Mouse (Mus musculus) thymus, adult 2 months (tissue): ENCODE data around the gene Hmbs. TPM values are rescaled to one million over a fixed set of nuclear protein-coding genes. Genes with fewer than 3 reads are reported as not detected.

ENCODE experiments used
- DNase-seq: peaks from one replicate; pipeline ENCODE4 v3.0.0; 2021
- H3K27ac ChIP-seq: fragments of 200-500 bp; 2 replicates; pipeline ENCODE4 v1.5.1; 2012; ENCODE audit warnings: low read length, control low read depth; ENCODE audit not compliant: control insufficient read depth, insufficient read depth
- H3K27me3 ChIP-seq: fragments of 200-500 bp; 2 replicates; pipeline ENCODE4 v1.6.1; 2012; ENCODE audit warnings: mild to moderate bottlenecking, low read length, moderate library complexity, mixed read lengths; ENCODE audit not compliant: control insufficient read depth, insufficient read depth
- H3K36me3 ChIP-seq: fragments of 200-500 bp; 2 replicates; pipeline ENCODE4 v1.6.1; 2012; ENCODE audit warnings: mild to moderate bottlenecking, low read length, moderate library complexity; ENCODE audit not compliant: control insufficient read depth, insufficient read depth
- H3K4me1 ChIP-seq: fragments of 200-500 bp; replicated peaks from 2 replicates; pipeline ENCODE4 v1.6.1; 2012; ENCODE audit warnings: low read length; ENCODE audit not compliant: control insufficient read depth, insufficient read depth
- H3K4me3 ChIP-seq: fragments of 200-500 bp; 2 replicates; pipeline ENCODE4 v1.5.1; 2012; ENCODE audit warnings: mild to moderate bottlenecking, low read length, control low read depth, moderate library complexity; ENCODE audit not compliant: control insufficient read depth, insufficient read depth
- CTCF ChIP-seq: fragments of 200-500 bp; IDR thresholded peaks from 2 replicates; pipeline ENCODE4 v1.5.1; 2012; ENCODE audit warnings: mild to moderate bottlenecking, control low read depth, low read length, moderate library complexity, borderline replicate concordance; ENCODE audit not compliant: control insufficient read depth, poor library complexity, insufficient read depth; ENCODE audit errors: extremely low read depth
- POLR2A ChIP-seq: fragments of 200-500 bp; IDR thresholded peaks from 2 replicates; pipeline ENCODE4 v1.6.1; 2012; ENCODE audit warnings: mild to moderate bottlenecking, low read length, control low read depth, moderate library complexity; ENCODE audit not compliant: control insufficient read depth, poor library complexity, insufficient read depth; ENCODE audit errors: extremely low read depth
- WGBS: fragments of 180-500 bp; shearing (Covaris S2); methylation state at CpG from one replicate; pipeline ENCODE4 v1.1.7; 2018; 5-methylcytosine and 5-hydroxymethylcytosine counted together
- polyA plus RNA-seq: library from polyadenylated mRNA; depleted of rRNA; stranded (reverse); fragments of >200 nt; gene quantifications from 2 replicates; pipeline ENCODE4 v1.2.3, GENCODE M21; 2012

Hmbs gene
- polyA plus RNA-seq, 1 experiment = 42.2 TPM

DNA sequence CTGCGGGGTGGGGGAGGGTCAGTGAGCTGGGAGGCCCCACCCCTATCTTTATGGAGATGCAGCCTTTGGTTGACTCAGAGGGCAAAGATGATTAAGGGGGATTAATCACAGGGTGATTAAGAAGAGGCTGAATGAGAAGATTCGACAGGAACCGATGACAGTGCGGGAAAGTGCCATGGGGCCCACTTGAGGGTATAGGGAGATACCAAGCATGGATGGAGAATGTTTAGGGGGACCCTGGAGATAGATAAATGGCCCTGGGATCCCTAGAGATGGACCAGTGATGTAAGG, 29.8 kb downstream of the Hmbs start:
- TF ChIP-seq CTCF (no peak), POLR2A (no peak)
- peaks cover 17% of the 10 kb centered on the region for H3K4me1 ChIP-seq
- H3K36me3 ChIP-seq = peaks cover 48% of the 10 kb centered on the region
- H3K27me3 ChIP-seq = no peaks in the 10 kb centered on the region
- no peak for DNase-seq
- H3K4me3 ChIP-seq = no peak overlapping the region
- H3K27ac ChIP-seq = no peak overlapping the region
- 93% methylated on average over 4 of the region's 4 CpGs for WGBS

DNA sequence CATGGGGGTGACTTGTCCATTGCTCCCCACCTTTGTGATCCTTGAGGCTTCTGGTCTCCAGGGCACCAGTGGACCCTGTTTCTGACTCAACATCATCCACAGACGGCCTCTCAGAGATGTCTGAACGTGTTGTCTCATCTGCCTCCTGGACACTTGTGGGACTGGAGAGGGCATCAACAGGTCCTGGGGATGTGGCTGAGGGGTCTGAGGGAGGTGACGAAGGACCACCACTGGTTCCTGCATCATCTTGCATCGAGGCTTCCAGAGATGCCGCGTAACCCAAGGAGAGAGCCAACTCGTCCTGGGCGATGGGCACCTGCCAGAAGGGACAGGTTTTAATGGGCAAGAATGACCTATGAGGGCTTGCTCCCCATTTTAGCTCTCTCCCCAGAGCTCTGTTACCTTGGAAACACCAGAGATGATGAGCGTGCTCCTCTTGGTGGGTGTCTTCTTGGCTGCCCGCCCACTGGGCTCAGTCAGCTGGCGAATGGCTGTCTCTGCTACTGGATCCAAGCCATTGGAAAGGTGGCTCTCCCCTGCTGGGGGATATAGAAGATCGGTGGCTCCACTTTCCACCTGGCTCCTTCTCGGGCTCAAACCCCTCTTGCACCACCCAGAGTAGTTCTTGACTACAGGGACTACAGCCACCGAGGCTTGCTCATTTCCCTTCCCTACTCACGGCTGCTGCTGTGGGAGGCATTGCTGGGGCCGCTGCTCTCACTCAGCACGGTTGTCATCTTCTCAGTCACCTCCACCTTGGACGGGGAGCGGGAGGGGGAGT, 30.4 kb downstream of the Hmbs start:
- no peak for DNase-seq
- no peak for TF ChIP-seq CTCF
- no peak for TF ChIP-seq POLR2A
- Histone ChIP-seq H3K4me1 (peaks cover 12% of the 10 kb centered on the region), H3K36me3 (peaks cover 48% of the 10 kb centered on the region), H3K27me3 (no peaks in the 10 kb centered on the region), H3K4me3 (no peak overlapping the region), H3K27ac (no peak overlapping the region)
- WGBS = 95% methylated on average over 19 of the region's 19 CpGs

DNA sequence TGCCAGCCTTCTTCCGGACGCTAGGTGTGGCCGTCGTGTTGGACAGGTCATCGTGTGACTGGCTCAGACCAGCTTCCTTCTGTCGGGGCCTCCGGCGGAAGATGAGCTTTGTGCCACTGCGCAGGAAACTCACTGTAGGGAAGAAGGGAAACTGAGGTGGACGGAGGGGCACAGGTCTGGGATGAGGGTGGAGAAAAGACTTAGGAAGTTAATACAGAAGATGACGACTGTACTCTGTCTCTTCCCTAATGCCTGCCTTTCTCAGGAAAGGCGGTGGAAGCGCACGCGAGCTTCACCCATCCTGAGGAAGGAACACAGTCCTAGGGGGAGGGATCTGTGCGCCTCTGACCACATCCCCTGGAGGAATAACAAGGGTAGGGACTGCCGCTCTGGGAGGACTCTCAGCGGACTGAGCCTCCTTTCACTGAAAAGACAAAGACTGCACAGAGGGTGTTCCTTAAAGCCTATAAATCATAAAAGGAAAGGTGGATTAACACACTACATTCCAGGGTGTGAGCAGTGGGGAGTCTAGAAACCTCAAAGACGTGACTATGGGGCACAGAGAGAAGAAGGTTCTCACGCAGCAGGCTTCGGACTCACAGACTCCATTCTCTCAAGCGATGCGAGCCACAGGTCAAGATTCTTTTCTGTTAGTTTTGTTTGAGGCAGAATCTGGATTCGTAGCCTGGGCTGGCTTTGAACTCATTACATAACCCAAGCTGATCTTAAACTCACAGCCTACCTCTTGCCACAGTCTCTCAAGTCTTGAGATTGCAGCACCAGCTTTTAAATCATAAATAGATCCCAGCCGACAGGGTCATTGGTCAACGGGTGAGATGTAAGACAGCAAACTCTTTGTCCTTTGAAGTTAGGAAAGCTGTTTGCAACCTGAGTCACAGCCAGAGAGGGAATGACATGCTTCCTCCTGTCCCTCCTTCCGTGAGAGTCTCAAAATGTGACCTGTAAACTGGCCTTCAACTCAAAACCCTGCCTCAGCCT, 32.6 kb downstream of the Hmbs start:
- no peaks in the 10 kb centered on the region for H3K27me3 ChIP-seq
- H3K4me1 ChIP-seq = peaks cover 12% of the 10 kb centered on the region
- 88% methylated on average over 27 of the region's 27 CpGs for WGBS
- H3K4me3 ChIP-seq = no peak overlapping the region
- H3K36me3 ChIP-seq = peaks cover 48% of the 10 kb centered on the region
- TF ChIP-seq CTCF (no peak), POLR2A (no peak)
- H3K27ac ChIP-seq = no peak overlapping the region
- no peak for DNase-seq

DNA sequence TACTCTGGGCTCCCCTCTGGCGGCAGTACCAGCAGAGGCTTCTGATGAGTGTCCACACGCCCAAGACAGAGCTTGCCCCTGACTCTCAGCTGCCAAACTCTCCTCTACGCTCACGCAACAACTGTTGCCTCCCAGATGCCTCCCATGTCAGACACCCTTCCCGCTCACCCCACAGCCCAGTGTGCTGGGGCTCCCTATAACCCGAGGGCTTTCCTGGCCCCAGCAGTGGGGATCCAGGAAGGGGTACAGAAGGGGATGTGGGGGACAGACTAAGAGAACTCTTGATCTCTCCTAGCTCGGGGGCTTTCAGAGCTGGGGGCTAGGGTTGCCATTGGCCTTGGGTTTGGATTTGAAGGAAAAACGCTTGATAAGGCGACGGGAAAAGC, 33.3 kb downstream of the Hmbs start:
- Histone ChIP-seq H3K27ac (no peak overlapping the region), H3K36me3 (peaks cover 42% of the 10 kb centered on the region), H3K27me3 (no peaks in the 10 kb centered on the region), H3K4me1 (peaks cover 15% of the 10 kb centered on the region), H3K4me3 (no peak overlapping the region)
- no peak for DNase-seq
- TF ChIP-seq POLR2A = no peak
- no peak for TF ChIP-seq CTCF
- 92% methylated on average over 10 of the region's 10 CpGs for WGBS

DNA sequence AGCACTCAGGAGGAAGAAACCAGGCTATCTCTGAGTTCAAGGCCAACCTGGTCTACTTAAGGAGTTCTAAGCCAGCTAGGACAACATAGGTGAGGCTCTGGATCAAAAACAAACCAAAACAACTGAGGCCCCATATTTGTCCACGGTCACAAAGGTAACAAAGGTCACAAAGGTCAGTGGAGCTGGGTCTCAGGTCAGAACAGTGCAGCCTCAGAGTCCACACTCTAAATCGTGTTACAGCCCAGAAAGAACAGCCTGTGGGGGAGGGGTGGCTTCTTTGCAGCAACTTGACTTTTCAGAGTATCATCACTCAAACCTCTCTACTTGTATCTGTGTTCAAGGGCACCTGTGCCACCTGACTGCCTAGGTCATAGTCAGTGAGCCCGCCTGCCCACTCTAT, 34.3 kb downstream of the Hmbs start:
- no peak for DNase-seq
- Histone ChIP-seq H3K4me3 (no peak overlapping the region), H3K27me3 (no peaks in the 10 kb centered on the region), H3K36me3 (peaks cover 32% of the 10 kb centered on the region), H3K27ac (no peak overlapping the region), H3K4me1 (peaks cover 15% of the 10 kb centered on the region)
- TF ChIP-seq CTCF (no peak), POLR2A (no peak)
- WGBS = 93% methylated on average over 3 of the region's 3 CpGs

DNA sequence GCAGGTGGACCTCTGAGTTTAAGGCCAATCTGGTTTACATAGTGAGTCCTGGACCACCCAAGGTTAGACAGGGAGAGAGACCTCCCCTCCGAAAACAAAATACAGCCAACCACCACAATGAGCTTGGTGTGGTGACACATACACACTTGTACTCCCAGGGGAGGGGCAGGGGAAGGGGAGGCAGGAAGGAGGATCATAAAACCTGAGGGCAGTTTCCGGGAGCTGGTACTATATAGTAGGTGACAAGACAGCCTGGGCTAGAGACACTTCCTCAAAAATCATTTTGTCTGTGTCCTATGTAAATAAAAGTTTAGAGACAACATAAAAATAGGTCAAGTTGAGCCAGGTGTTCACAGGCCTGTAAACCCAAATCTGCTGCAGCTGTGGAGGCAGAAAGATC, 36.8 kb downstream of the Hmbs start:
- H3K36me3 ChIP-seq = peaks cover 13% of the 10 kb centered on the region
- no peak overlapping the region for H3K4me3 ChIP-seq
- WGBS = 76% methylated on average over 2 of the region's 2 CpGs
- peak; percentile 41 for DNase-seq
- peaks cover 17% of the 10 kb centered on the region for H3K4me1 ChIP-seq
- H3K27ac ChIP-seq = peak overlapping the region; percentile 93
- no peak for TF ChIP-seq CTCF
- no peak for TF ChIP-seq POLR2A
- H3K27me3 ChIP-seq = no peaks in the 10 kb centered on the region
